Mouse (Mus musculus) splenic B cell, adult 2 months (primary cell): ENCODE results near the gene Zfp536.

Experiments
- DNase-seq: peaks from one replicate; pipeline ENCODE4 v3.0.0-alpha.2; 2011; ENCODE audit warnings: low read depth, low spot score
- H3K27me3 ChIP-seq: 2 replicates; pipeline ENCODE4 v1.6.1; 2012; ENCODE audit warnings: mild to moderate bottlenecking, low read length, moderate library complexity, mixed read lengths; ENCODE audit not compliant: control insufficient read depth, poor library complexity, insufficient read depth, severe bottlenecking
- H3K36me3 ChIP-seq: 2 replicates; pipeline ENCODE4 v1.6.1; 2012; ENCODE audit warnings: mild to moderate bottlenecking, low read length, moderate library complexity, mixed read lengths; ENCODE audit not compliant: control insufficient read depth, poor library complexity, insufficient read depth, severe bottlenecking

Gene Zfp536

DNA sequence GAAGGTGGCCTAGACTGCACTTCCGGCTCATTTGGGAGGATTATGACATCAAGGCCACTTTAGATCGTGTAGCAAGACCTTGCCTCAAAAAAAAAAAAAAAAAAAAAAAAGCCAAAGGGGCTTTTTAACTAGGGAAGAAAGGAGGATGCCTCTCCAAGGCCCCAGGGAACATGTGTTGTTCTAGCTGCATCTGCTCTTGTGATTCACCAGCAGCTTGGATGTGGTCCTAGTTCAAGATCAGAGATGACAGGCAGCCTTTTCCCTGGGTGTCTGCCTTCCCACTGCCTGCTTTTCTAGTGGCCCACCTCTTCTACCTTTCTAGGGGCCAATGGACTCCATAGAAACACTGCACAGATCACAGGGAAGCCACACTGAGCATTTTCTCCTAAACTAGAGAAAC, 350.5 kb downstream of the Zfp536 start:
- H3K27me3 ChIP-seq: no peaks in the 10 kb centered on the region
- no peak for DNase-seq
- no peaks in the 10 kb centered on the region for H3K36me3 ChIP-seq
